Mouse (Mus musculus) layer of hippocampus, adult 11-12 months (tissue): ENCODE measurements at regions not wholly inside any gene's neighbourhood (a gene's known extent, or its start where the extent isn't known, plus 50 kb on each side); places are given as distances from the start of the nearest gene placed in this dataset.

Experiments used
- DNase-seq: peaks from one replicate; pipeline ENCODE4 v3.0.0; 2022; ENCODE audit warnings: low spot score

DNA sequence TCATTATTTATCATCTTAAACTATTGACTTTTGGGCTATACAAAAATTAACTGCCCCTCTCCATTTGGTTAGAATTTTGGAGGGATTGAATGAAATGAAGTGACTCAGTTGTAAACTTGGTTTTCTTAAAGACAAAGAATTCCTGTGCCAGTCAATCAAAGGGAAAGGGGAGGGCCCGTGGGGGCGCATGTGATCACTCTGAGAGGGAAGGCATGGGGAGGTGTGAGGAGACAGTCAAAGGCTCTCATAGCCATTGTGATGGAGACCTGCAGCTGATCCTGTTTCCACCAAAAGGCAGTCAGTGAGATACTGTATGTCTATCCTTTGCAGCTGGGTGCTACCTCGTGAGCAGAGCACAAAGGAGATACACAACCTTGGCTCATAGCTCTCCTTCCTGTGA is 156.6 kb upstream of the Slc24a2 start:
- DNase-seq = no peak

DNA sequence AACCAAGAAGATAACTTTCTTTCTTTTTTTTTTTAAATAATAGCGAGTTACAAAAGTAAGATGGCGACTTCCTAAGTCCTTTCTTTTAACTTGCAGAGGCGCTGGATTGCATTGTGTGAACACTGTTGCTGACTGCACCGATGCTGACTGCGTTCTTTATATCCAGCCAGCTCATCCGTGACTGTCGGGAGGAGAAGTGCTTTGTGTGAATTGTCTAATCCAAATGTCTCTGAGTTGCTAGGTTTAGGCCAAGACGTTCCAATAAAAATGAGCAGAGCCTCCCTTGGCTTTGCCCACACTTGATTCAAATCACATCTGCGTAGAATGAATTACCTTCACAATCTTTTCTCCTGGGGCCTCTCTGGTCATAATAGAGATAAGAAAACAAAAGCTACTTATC is 156.0 kb upstream of the Slc24a2 start:
- no peak for DNase-seq

DNA sequence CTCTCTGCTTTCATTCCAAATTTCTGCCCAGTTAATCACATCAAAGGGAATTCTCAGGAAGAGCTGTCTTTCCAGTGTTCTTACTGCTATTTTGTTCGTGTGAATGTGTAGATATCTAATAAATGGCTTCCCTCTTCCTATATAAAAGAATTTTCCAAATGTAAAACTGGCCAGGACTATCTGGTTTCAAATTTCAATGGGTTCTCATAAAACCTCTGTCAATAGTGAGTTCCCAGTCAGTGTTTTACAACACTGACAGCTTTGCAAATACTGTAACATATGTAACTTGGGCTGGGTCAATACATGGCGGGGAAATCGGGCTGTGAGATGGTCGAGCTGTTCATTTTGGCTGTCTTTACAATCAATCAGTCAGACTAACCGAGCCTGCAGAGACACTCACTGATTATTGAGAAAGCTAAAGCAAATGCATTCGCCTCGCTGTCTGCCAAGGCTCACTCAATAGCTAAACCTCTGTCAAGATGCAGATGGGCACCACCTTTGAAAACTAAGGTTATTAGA is 155.0 kb upstream of the Slc24a2 start:
- no peak for DNase-seq

DNA sequence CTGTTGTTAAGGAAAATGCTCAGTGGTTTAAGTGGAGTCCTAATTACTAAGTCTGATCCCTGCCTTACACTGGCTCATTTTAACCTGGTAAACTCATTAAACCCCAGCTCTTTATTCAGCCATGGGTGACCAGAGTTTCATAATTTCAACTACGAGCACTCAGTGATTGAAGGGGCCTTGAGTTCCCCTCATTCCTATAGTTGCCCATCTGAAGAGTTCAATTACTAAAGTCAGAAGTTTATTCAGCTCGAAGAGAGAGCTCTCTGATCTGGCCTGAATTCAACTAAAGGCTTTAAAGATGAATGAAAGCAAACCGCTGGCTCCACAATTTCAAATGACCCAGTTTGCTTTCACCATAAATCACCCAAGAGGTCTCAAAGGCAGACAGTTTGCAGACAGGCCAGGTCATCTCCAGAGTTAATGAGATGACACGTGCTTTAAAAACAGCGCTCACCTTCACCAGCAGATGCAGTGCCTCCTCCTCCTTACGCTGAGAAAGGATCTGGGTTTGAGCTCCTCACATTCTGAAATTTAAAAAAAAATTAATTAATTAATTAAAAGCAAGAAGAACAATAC is 154.3 kb upstream of the Slc24a2 start:
- no peak for DNase-seq

DNA sequence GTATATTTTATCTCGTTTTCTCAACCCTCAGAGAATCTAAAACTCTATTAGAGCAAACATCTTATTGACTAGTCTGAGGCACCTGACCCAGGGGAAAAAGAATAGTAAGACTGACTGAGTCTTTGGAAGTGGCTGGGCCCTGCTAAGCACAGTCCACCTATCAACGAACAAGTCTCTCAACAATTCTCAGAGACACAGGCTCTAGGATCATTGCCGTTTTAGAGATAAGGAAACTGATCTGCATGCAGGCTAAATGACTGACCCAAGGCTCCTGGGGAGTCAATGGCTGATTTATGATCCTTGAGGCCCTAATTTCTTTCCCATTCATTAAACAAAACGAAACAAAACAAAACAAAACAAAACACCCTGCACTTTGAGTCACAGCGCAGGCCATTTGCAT is 150.4 kb upstream of the Slc24a2 start:
- no peak for DNase-seq

DNA sequence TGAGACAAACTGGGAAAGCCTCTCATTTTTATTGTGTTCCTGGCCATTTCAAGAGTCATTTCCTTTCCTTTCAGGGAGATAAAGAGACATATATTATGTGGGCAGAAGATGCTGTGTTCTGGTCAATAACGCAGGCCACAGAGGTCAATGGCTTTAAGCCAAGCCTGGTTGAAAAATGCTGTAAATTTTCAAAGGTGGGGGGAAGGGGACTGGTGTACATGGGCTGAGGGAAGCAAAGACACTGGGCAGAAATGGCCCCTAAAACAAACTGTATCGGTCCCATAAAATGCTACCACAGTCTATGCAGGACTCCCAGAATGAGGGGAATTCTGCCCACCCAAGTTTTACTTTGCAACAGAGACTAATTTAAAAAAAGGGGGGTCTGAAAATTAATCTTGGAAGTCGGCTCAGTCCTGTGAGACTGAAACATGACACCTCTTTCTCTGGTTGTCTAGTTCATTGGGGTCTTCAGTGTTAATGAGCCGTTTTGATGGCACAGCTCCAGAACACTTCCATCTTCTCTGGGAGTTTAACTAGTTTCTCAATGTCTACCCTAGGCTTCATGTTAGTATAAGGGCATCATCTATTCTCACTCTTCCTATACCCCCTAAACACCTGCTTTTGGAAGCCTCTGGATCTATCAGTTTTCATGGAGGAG is 149.4 kb upstream of the Slc24a2 start:
- DNase-seq = no peak

DNA sequence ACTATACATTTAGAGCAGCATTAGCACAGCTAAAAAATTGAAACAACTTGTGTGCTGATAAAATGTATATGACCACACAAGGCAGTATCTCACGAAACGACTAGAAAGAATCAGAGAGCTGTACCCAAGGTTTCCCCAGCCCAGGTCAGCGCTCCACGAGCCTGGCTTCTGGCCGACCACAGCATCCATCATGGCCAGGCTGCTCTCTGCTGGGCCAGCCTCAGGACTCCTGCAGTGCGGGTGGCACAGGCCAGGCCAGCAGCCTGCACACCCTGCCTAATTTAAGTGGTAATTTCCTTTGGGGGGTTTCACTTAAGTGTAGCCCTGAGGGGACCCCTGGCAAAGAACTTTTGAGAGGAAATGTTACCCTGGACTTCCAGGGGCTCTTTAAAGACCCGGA is 141.7 kb upstream of the Slc24a2 start:
- DNase-seq = no peak

DNA sequence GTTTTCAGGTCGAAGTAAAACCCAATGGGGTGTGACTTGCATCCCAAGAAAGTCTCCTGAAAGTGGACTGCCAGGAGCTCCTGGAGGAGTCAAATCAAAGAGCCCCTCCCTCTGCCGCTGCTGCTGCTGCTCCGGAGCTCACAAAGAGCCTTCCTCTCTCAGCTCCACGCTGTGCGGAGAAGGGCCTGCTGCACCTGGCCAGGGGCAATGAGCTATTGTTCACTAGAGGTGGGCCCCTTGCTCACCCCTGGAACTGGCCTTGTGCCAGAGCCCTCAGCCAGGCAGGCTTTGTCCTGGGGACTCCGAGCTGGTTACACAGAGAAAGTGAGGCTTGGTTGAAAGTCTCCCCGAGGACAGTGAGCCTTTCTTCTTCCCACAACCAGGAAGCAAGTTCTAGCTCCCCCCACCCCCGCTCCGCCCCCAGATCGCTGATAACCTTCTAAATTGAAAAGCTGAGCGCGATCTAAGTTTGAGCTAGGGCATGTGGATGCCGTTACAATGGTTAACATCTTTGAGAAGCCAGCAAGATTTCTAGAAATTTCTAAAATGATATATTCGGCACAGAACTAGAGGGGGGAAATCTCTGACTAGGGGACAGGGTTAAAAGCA is 139.5 kb upstream of the Slc24a2 start:
- DNase-seq = no peak

DNA sequence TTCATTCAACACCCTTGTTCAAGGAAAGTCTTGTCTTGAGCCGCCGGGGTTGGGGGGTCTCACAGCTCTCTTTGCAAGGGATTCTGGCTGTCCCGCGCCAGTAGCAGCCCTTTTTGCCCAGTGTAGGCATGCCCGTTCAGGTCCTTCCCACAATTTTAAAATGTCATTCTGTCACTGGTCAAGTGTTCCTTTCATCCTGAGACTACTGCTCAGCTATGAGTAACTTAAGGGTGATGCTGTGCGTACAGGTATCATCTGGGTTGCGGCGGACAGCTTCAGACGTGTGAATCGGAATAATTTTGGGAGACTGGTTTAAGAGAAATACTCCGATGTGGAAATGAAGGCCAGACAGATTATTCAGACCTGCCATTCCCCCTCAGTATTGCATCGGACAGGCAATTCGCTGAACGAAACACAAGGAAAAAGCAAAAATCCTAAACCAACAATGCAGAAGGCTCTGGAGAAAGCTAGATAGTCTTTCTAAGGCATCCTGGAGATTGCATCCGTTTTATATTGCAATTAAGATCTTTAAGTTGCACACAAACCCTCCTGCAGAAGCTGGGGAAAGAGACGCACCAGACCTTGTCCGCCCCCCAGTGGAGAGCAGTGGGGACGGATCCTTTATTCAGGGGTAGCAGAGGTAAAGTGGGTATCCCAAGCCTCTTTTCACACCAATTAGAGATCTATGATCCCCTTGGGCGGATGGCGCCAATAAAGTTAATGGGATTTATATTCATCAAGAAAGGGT is 138.3 kb upstream of the Slc24a2 start:
- peak; percentile 70 for DNase-seq

DNA sequence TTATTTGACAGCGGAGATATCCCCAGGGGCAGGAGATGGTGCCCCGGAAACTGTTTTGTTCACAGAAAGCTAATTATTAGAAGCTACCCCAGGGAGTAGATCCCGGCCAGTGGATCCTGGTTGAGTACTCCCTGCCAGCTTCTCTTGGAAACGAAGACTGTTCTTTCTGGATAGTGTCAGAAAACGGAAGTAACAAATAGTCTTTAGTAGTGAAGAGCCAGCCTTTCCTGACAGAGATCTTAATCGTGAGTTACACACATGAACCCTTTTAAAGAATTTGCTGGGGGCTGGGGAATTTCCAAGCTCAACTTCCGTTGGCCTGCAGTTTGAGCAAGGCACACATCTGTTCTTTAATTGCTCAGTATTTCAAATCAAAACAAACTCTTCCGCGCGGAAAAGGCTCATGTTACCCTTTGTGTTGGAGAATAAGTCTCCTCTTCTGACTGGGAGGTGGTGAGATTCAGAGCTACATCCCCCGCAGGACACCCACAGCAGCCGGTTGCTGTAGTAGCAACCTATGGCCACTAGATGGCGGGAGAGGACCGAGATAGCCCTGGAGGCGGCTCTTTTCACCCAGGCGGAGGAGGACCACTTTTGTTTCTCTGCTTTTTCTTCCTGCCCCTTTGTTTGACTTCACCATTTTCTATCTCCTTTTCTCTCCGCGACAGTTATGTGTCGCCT is 137.6 kb upstream of the Slc24a2 start:
- peak; percentile 84 for DNase-seq

DNA sequence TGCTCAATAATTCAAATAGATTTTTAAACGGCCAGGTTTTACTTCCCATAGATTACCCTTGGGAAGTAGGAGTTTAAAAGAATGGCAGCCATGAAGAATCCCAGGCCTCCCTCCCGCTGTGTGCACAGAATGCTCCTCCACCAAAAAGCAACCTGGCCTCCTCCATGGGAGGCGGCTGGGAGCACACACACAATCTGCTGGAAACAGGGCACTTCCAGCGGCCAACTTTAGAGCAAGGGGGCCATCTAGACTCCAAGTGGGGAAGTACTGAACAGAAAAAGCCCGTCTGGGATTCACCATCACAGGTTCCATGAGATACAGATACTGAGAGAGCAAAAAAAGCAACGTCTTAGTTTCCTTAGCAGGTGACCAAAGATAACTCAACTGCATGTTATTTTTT is 131.9 kb upstream of the Slc24a2 start:
- DNase-seq = peak; percentile 70

DNA sequence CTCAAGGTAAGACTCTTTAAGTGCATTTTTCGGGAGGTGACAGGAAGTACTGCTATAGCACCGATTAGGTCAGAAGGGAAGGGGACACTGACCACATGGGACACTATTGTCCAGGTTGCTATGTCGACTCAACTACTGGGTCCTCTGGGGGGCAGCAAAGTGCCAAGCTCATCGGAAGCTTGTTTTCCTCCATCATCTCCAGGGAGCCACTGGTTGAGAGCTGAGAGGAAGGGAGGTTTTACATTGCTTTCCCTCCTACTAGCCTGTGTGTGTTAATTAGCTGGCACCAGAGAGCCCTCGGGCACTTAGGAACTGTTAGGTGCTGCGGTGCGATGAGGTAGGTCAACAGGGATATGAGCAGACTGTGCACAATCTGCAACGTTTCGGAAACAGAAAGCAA is 129.2 kb upstream of the Slc24a2 start:
- peak; percentile 72 for DNase-seq

DNA sequence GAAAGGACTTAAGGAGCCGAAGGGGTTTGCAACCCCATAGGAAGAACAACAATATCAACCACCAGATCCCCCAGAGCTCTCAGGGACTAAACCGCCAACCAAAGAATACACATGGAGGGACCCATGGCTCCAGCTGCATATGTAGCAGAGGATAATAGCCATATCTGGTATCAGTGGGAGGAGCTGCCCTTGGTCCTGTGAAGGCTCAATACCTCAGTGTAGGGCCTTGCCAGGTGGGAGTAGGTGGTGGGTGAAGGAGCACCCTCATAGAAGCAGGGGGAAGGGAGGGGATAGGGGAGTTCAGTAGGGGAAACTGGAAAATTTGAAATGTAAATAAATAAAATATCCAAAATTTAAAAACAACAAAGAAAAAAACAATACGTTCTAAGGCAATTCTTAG is 128.7 kb upstream of the Slc24a2 start:
- DNase-seq = no peak

DNA sequence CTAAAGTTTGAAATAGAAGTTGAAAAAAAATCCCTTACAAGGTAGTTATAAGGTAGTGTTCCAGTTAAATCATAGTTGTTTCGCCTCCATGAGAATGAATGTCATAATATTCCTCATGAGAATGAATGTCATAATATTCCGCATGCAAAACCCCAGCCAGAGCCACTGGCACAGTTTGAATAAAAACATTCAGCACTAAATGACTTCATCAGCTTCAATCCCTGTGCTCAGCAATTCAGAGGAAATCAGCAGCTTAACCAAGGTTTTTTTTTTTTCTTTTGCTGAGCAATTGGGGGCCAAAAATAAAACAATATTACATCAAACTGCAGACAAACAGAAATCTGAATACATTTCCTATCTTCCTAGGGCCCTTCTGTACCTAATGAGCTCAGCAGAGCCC is 102.7 kb upstream of the Slc24a2 start:
- no peak for DNase-seq

DNA sequence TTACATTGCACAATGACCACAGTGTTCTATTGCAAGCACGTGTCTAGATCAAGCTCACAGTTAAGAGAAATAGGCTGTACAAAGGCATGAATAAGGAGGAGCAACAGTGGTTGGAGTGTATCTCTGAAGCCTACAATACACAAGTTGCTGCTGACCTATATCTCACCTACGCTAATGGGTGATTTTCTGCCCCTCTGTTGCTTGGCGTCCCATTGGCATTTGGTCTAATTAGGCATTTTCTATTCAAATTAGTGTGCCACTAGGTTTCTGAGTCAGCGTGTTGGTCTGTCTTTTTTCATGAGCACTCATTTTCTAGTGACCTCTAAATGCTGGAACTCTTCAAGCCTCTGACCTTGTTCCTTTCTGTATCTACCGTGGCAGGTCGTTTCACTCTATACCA is 98.9 kb upstream of the Slc24a2 start:
- no peak for DNase-seq

DNA sequence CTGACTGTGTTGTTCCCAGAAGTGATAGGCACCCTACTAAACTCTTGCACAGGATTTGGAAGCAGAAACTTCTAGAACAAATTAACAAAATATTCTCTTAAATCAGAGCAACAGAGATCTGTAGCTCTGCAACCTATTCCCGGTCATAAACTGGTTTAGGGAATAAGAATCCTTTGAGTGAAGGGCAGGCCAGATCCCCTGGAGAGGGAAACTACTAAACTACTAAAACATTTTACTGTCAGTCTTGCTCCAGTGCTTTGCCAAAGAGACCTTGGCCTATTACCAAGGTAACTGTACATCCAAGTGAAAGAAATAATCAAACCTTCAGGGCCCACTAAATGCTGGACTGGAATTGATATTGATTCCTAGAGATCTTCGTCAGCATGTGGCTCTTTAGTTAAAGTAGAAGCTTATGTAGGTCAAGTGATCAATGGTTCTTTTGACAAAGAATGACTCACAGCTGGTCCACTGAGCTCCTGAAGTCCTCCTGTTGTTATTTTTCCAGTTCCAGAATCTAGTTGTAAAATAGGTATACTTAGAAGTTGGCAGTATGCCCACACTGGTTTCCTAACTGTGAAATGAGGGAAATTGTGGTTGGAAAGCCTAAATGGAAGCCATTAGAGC is 91.6 kb upstream of the Slc24a2 start:
- DNase-seq = no peak

DNA sequence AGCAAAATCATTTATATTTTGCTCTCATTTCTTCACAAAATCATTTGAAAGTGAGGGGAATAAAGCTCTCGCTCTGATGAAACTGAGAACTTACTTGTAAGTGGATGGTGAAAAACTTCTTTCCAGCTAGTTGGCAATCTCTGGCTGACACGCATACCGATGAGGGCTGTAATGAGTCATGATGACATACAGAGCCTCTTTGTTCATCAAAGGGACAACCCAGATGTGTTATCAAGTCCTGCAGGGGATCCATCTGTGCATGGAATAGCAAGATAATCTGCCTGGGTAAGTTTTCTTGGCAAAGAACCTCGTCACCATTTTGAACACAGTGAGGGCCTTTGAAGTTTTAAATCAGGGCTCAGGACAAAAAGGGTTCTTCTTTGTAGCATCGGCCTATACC is 67.9 kb upstream of the Slc24a2 start:
- no peak for DNase-seq

DNA sequence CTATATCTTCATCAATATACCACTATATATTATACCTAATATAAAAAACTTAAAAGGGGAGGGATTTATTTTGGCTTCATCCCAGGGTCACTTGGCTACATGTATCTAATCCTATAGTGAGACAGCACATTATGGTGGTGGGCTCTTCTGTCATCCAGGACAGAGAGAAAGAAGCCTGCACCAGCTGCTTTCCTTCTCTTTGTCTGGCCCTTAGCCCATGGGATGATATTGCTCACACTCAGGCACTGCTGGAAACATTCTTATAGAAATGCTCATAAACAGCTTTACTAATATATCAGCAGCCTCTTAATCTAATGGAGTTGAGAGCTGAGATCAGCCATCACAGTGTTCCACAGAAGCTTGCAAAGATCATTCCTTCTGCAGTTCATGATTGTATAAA is 64.3 kb upstream of the Slc24a2 start:
- no peak for DNase-seq
